Mouse (Mus musculus) spleen, adult 2 months (tissue): ENCODE measurements at regions not wholly inside any gene's neighbourhood (a gene's known extent, or its start where the extent isn't known, plus 50 kb on each side); places are given as distances from the start of the nearest gene placed in this dataset.

ENCODE experiments used
- CTCF ChIP-seq: fragments of 200-500 bp; IDR thresholded peaks from 2 replicates; pipeline ENCODE4 v1.5.1; 2011; ENCODE audit warnings: mild to moderate bottlenecking, inconsistent platforms; ENCODE audit not compliant: insufficient read depth, insufficient read length, insufficient replicate concordance; ENCODE audit errors: extremely low read depth
- POLR2A ChIP-seq: fragments of 200-500 bp; IDR thresholded peaks from 2 replicates; pipeline ENCODE4 v1.6.1; 2011; ENCODE audit warnings: low read depth, low read length, inconsistent platforms

DNA sequence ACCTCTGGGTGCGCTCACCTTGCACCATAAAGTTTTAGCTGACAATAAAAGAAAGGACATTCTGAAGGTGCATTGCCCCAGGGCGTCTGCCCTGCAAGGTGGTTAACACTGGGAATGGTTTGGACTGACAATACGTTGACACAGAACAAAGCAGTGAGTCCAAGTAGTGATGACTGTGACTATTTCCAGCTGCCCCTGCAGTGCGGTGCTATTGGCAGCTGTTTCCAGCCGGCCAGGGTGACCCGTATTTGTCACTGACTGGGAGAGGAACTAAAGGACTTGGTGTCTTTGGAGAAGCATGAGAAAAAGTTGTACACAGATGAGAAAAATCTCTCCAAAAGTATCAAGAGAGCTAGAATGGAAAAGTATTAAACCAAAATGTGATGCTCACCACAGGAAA lies 52.0 kb upstream of the Vtcn1 start:
- TF ChIP-seq CTCF (no peak), POLR2A (no peak)
